Mouse (Mus musculus): ENCODE data around the gene Mapkapk2.

Gene Mapkapk2

DNA sequence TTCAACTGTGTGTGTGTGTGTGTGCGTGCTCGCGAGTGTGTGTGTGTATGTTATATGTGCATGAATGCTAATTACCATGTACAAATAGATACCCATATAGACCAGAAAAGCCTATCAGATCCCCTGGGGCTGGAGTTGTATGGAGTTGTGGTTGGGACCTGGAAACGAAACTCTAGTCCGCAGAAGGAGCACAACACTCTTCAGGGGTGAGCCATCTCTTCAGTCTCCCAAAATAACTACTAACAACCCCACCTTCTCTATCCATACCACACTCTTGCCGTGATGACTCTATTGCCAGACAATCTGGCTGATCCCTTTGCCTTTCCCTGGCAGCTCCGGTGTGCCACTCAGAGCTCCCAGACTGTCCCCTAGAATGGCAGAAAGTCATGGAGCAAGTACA, 81.7 kb downstream of the Mapkapk2 start:
- no peak for DNase-seq

DNA sequence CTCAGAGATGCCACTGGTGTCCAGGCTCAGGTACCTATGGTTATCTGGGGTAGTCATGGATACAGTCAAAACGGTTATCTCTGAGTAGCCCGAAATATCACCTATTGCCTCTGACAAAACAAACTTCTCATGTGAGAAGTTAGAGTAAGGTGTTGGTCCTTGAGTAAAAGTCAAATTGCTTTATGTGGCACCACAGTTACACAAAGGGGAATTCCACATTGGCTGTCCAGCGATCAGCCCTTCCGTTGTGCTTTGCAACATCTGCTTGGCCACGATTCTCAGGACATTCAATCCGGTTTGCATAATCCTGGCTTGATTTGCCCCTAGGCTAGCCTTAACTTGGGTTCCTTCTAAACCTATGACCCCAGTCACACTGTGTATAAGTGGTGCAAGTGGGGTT, 82.3 kb downstream of the Mapkapk2 start:
- no peak for DNase-seq

DNA sequence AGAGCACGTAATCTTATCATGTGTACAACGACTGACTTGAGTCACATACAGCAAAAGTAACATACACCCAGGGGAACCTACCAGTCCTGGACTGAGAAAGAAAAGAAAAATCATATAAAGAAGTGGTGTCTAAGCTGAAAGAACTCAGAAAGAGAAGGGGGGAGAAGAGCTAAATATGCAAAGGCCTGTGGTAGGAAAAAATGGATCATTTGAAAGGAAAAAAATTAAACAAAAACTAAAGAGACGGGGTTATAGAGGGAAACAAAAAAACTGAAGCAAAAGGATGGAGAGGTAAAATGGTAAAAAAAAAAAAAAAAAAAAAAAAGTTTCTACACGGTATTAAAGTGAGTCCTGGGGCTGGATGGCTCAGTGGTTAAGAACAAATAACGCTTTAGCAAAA, 83.7 kb downstream of the Mapkapk2 start:
- DNase-seq = no peak

DNA sequence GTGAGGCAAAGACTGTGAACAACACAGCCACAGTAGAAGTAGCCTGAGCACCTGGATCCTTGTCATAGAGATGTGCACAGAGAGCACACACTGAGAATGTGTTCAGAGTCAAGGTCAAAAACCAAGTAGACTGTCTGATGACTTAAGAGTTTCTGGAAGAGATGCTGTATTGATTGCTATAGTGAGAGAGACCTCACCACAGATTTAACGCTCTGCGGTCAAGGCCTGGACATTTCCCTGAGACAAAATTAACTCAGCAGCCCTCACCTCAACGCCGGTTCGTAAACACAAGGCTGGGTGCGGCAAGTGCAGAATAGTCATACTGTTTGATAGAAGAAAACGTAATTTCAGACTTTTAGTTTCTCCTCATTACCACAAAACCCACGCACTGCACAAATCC, 85.1 kb downstream of the Mapkapk2 start:
- no peak for DNase-seq

DNA sequence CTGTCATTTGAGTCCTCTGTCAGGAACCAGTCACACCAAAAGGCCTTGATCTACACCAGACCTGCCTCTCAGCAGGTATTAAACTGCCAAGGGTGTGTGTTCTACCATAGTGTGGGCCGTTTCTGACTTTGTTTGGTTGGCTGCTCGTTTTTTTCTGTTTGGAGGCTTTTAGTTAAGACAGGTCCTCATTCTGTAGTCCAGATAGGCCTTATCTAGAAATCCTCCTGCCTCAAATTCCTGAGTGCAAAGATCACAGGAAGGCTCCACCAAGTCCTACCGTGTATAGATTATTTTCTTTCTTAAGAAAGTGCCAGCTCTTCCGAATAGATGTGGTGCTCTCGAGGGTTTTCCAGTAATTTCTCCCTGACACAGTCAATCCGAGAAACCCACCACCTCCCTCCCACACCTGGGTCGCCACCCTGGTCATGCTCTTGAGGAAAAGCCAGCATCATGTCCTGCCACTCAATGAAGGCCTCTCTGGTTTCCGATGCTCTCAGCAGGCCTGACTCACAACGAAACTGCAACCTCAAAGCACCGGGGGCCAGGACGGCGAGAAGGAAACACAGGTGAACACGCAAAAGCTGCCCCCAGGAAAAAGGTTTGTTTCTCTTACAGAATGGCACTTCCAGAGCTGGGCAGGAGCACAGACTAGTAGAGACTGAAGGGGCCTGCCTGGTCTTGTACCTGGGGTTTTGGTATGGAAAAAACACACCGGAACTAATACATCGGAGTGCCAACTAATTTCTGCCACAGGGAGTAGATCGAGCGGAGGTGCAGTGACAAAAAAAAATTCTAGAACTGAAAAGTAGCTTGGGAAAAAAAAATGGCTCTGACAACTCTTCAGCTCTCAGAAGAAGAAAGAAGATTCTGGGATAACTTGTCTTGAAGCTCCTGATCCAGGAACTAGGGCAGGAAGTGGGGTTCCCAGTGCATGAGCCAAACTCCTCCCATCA, 87.1 kb downstream of the Mapkapk2 start:
- DNase-seq = no peak

DNA sequence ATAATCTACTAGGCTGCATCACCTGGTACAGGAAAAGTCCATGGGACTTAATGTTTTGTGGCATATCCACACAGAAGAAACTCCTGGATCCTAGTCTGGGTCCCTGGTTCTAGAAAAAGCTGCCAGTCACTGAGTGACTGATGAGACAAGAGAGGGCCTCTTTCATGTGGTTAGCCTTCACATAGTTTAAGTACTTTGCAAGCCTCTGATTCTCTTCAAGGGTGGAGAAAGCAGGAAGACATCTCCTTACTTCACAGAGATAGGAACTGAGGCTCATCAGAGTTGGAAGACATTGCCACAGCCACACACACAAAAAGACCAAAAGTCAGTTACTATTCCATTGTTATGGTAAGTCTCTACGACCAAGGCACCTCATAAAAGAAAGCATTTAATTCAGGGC, 91.6 kb downstream of the Mapkapk2 start:
- no peak for DNase-seq

Measured in right cerebral cortex, postnatal 4 days (tissue).